Mouse (Mus musculus) stomach, adult 2 months (tissue): ENCODE results near the gene Htra3. TPM values are rescaled to one million over a fixed set of nuclear protein-coding genes. Genes with fewer than 3 reads are reported as not detected.

Experiments
- polyA plus RNA-seq: library from polyadenylated mRNA; depleted of rRNA; stranded (reverse); fragments of >200 nt; gene quantifications from 2 replicates; pipeline ENCODE4 v1.2.3, GENCODE M21; 2012; rRNA removed

The Htra3 gene
- 51.9 and 80.2 TPM in 2 replicates for polyA plus RNA-seq

DNA sequence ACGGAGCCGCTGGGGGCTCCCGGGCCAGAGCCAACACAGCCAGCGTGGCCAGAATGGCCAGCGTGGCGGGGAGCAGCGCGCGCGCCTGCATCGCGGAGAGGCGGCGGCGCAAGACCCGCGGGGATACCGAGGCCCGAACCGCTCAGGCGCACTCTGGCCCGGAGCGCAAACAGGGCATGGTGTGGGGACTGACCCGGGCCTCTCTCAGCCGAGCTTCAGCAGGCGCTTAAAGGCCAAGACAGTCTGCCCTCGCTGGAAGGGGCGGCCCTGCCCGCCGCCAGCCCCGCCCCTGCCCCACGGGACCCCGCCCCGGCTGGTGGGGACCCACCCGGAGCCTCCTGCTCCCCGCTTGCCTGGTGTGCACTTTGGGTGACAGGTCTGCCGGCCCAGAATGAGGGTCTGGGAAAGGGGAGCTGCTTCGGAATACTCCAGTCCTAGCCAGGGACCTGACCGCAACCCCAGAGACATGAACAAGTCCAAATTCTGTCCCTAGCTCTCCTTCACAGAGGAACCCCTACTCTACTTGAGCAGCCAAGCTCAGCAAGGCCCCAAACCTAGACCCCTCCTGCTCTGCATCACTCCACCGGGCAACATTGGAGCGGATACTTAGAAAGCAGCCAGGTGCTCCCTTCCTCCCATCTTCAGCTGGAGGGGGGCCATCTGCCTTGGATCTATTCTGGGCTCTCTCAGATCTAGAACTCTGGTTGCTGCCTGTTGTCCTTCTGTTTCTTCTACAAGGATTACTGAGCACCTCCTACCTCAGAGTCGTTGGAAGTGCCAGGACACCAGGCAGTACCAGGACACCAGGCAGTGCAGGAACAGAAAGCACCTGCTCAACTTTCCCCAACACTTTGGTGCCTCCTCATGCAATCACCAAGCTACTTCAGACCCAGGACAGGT lies at the start of gene Htra3:
Gene Htra3 (minus strand): TSS at position 527 of the 900 bp plus-strand sequence.

Other genes starting within 250 kb of the Htra3 start
- 2.4 and 3.0 TPM in 2 replicates for gene Cpz, start 154.1 kb downstream of the Htra3 start, polyA plus RNA-seq
- 1.5 and 2.1 TPM in 2 replicates for gene Trmt44, start 104.7 kb downstream of the Htra3 start, polyA plus RNA-seq
- gene Acox3, start 96.7 kb downstream of the Htra3 start, polyA plus RNA-seq, result 10.8 and 13.8 TPM in 2 replicates
- 3.9 and 5.3 TPM in 2 replicates for gene Sh3tc1, start 60.2 kb upstream of the Htra3 start, polyA plus RNA-seq
- 4.3 and 5.8 TPM in 2 replicates for gene Ablim2, start 78.1 kb upstream of the Htra3 start, polyA plus RNA-seq
- gene Afap1, start 213.5 kb upstream of the Htra3 start, polyA plus RNA-seq, result 4.6 and 5.7 TPM in 2 replicates